28 mouse cellular contexts compared by ENCODE assay signal in genomic region chr5:21045462-21045861, GRCm38 (mm10). TPM values are rescaled to one million over a fixed set of nuclear protein-coding genes. Genes with fewer than 3 reads are reported as not detected.
DNase-seq lines count a peak whose midpoint lies in the region; ATAC-seq lines count a peak whose summit lies in the region.
"Had no signal": no experiment of that assay in that cellular context is flagged by ENCODE, and none has a peak within 500 bp of the region (broad histone marks: within the 10 kb centered on the region; RNA-seq: fewer than 3 reads in every experiment).

No protein-coding gene starts in this region.

- H3K36me3 ChIP-seq in heart, embryonic 13.5 days, result peaks cover 13% of the 10 kb centered on the region; the same call in 1 of the 2 replicates
- no peaks in the 10 kb centered on the region for H3K36me3 ChIP-seq in heart, embryonic 10.5 days
- H3K36me3 ChIP-seq in liver, embryonic 16.5 days (ENCODE audit: control insufficient read depth, insufficient read depth), result no peaks in the 10 kb centered on the region
- H3K36me3 ChIP-seq in forebrain, embryonic 15.5 days, result no peaks in the 10 kb centered on the region
- H3K36me3 ChIP-seq: embryonic facial prominence, embryonic 15.5 days; forebrain, embryonic 12.5 days; intestine, embryonic 15.5 days; midbrain, embryonic 15.5 days; neural tube, embryonic 15.5 days had no signal

- H3K9ac ChIP-seq in heart, embryonic 13.5 days, result no peak overlapping the region
- H3K9ac ChIP-seq in liver, embryonic 16.5 days (ENCODE audit: low read depth, low read length), result no peak overlapping the region
- H3K9ac ChIP-seq in forebrain, embryonic 15.5 days (replicated peaks), result no peak overlapping the region
- H3K9ac ChIP-seq: embryonic facial prominence, embryonic 15.5 days; forebrain, embryonic 12.5 days; heart, embryonic 12.5 days; intestine, embryonic 15.5 days; limb, embryonic 15.5 days; lung, embryonic 14.5 days; midbrain, embryonic 15.5 days; neural tube, embryonic 15.5 days had no signal

- H3K27me3 ChIP-seq in heart, embryonic 13.5 days (replicated peaks), result no peaks in the 10 kb centered on the region
- no peaks in the 10 kb centered on the region for H3K27me3 ChIP-seq in heart, embryonic 10.5 days (ENCODE audit: insufficient read depth, poor library complexity, severe bottlenecking)
- no peaks in the 10 kb centered on the region for H3K27me3 ChIP-seq in liver, embryonic 16.5 days (ENCODE audit: control insufficient read depth, insufficient read depth, low read depth, low read length)
- H3K27me3 ChIP-seq in forebrain, embryonic 15.5 days, result no peaks in the 10 kb centered on the region
- H3K27me3 ChIP-seq: embryonic facial prominence, embryonic 15.5 days; forebrain, embryonic 12.5 days; heart, embryonic 12.5 days; intestine, embryonic 15.5 days; limb, embryonic 15.5 days; midbrain, embryonic 15.5 days; neural tube, embryonic 15.5 days had no signal

- no peak overlapping the region for H3K4me3 ChIP-seq in heart, embryonic 13.5 days
- no peak overlapping the region for H3K4me3 ChIP-seq in heart, embryonic 10.5 days
- H3K4me3 ChIP-seq in liver, embryonic 16.5 days (ENCODE audit: low read depth, low read length), result no peak overlapping the region
- no peak overlapping the region for H3K4me3 ChIP-seq in forebrain, embryonic 15.5 days
- H3K4me3 ChIP-seq: embryonic facial prominence, embryonic 10.5 days; embryonic facial prominence, embryonic 15.5 days; forebrain, embryonic 12.5 days; heart, embryonic 12.5 days; hindbrain, embryonic 10.5 days; intestine, embryonic 15.5 days; limb, embryonic 10.5 days; limb, embryonic 15.5 days; midbrain, embryonic 15.5 days; neural tube, embryonic 15.5 days had no signal

- no peak for DNase-seq in heart, embryonic 10.5 days (ENCODE audit: low spot score)
- DNase-seq in 416B (ENCODE audit: low read depth), result peak; percentile 80
- no peak for DNase-seq in thymus, postnatal 25 days
- DNase-seq: adrenal gland, postnatal 14 days; cerebellum, adult 18-20 months; cerebellum, postnatal 10 days; gastrocnemius, postnatal 10 days; heart, postnatal 10 days; kidney, adult 9 months; kidney, postnatal 10 days; layer of hippocampus, adult 9-11 months; lung, embryonic 14.5 days had no signal

- no peak overlapping the region for H3K27ac ChIP-seq in heart, embryonic 13.5 days (replicated peaks)
- H3K27ac ChIP-seq in heart, embryonic 10.5 days, result no peak overlapping the region
- H3K27ac ChIP-seq in liver, embryonic 16.5 days (ENCODE audit: low read length), result no peak overlapping the region
- no peak overlapping the region for H3K27ac ChIP-seq in forebrain, embryonic 15.5 days (replicated peaks)
- H3K27ac ChIP-seq: embryonic facial prominence, embryonic 10.5 days; embryonic facial prominence, embryonic 15.5 days; forebrain, embryonic 12.5 days; hindbrain, embryonic 10.5 days; intestine, embryonic 15.5 days; limb, embryonic 10.5 days; limb, embryonic 15.5 days; midbrain, embryonic 15.5 days; neural tube, embryonic 15.5 days had no signal

- no peaks in the 10 kb centered on the region for H3K9me3 ChIP-seq in heart, embryonic 13.5 days
- H3K9me3 ChIP-seq in heart, embryonic 10.5 days, result no peaks in the 10 kb centered on the region
- no peaks in the 10 kb centered on the region for H3K9me3 ChIP-seq in liver, embryonic 16.5 days (replicated peaks; ENCODE audit: control insufficient read depth, low read length)
- H3K9me3 ChIP-seq in forebrain, embryonic 15.5 days, result no peaks in the 10 kb centered on the region
- H3K9me3 ChIP-seq: embryonic facial prominence, embryonic 10.5 days; embryonic facial prominence, embryonic 15.5 days; forebrain, embryonic 12.5 days; heart, embryonic 12.5 days; hindbrain, embryonic 10.5 days; intestine, embryonic 15.5 days; limb, embryonic 10.5 days; limb, embryonic 15.5 days; midbrain, embryonic 15.5 days; neural tube, embryonic 15.5 days had no signal

- H3K4me1 ChIP-seq in heart, embryonic 13.5 days, result peaks cover 47% of the 10 kb centered on the region
- no peaks in the 10 kb centered on the region for H3K4me1 ChIP-seq in heart, embryonic 10.5 days
- peaks cover 36% of the 10 kb centered on the region for H3K4me1 ChIP-seq in liver, embryonic 16.5 days (ENCODE audit: control insufficient read depth, low read depth, low read length)
- peaks cover 10% of the 10 kb centered on the region for H3K4me1 ChIP-seq in forebrain, embryonic 15.5 days
- H3K4me1 ChIP-seq: embryonic facial prominence, embryonic 10.5 days; forebrain, embryonic 12.5 days; hindbrain, embryonic 10.5 days; intestine, embryonic 15.5 days; limb, embryonic 10.5 days; limb, embryonic 15.5 days had no signal

- 81% methylated on average over 2 of the region's 2 CpGs for WGBS in heart, embryonic 13.5 days
- 75% methylated on average over 2 of the region's 2 CpGs for WGBS in heart, embryonic 10.5 days
- 41% methylated on average over 2 of the region's 2 CpGs for WGBS in liver, embryonic 16.5 days (ENCODE audit: insufficient replicate concordance)
- 92% methylated on average over 2 of the region's 2 CpGs for WGBS in forebrain, embryonic 15.5 days

- H3K4me2 ChIP-seq in heart, embryonic 13.5 days, result 0 out of 2 replicates have a peak overlapping the region, but pooled peaks have one; percentile 5
- H3K4me2 ChIP-seq in liver, embryonic 16.5 days (ENCODE audit: low read depth, low read length), result peak overlapping the region; percentile 22; the same call in 1 of the 2 replicates
- no peak overlapping the region for H3K4me2 ChIP-seq in forebrain, embryonic 15.5 days (replicated peaks)
- H3K4me2 ChIP-seq: embryonic facial prominence, embryonic 15.5 days; forebrain, embryonic 12.5 days; heart, embryonic 12.5 days; intestine, embryonic 15.5 days; limb, embryonic 15.5 days; lung, embryonic 14.5 days; midbrain, embryonic 15.5 days; neural tube, embryonic 15.5 days had no signal

- no peak for ATAC-seq in heart, embryonic 13.5 days (ENCODE audit: extremely low read depth, insufficient number of reproducible peaks, low FRiP score, low TSS enrichment)
- peak; percentile 74 for ATAC-seq in granulocyte monocyte progenitor cell, adult 5-6 weeks (replicated peaks; ENCODE audit: poor library complexity, severe bottlenecking)
- ATAC-seq in liver, embryonic 16.5 days (ENCODE audit: low read depth), result no peak
- ATAC-seq in forebrain, embryonic 15.5 days (replicated peaks), result no peak
- no peak for ATAC-seq in cerebellum, adult (ENCODE audit: insufficient number of reproducible peaks, low FRiP score, low TSS enrichment)
- ATAC-seq: hindbrain, embryonic 16.5 days; intestine, embryonic 15.5 days; midbrain, embryonic 15.5 days had no signal

RNA-seq across cellular contexts. Expression of gene Ptpn12, which starts 10.2 kb away (rescaled TPM):
- 16.8 and 17.2 TPM in 2 replicates for polyA plus RNA-seq in heart, embryonic 13.5 days (2015; fragmentation: Nextera tagmentation; extraction: Ambion mirVana)
- polyA plus RNA-seq in heart, embryonic 10.5 days (2016; fragmentation: Nextera tagmentation; extraction: Ambion mirVana), result 13.7 and 19.9 TPM in 2 replicates
- total RNA-seq in granulocyte monocyte progenitor cell, adult 5-6 weeks (2014; fragmentation: Nextera tagmentation), result 34.1 and 54.1 TPM in 2 replicates
- 21.7 and 27.4 TPM in 2 replicates for total RNA-seq in granulocyte monocyte progenitor cell, adult 5-6 weeks (2017)
- polyA plus RNA-seq in liver, embryonic 16.5 days (2015; fragmentation: Nextera tagmentation; extraction: Ambion mirVana), result 9.0 and 9.7 TPM in 2 replicates
- 28.4 and 29.2 TPM in 2 replicates for polyA plus RNA-seq in forebrain, embryonic 15.5 days (2015; fragmentation: Nextera tagmentation; extraction: Ambion mirVana)
